Mouse (Mus musculus) 3T3-L1 (cell line): ENCODE data around the gene Ablim1.

Source experiments
- DNase-seq: peaks from one replicate; pipeline ENCODE4 v3.0.0-alpha.2; 2015; ENCODE audit warnings: low read depth, low spot score

Gene Ablim1

GRCm38 (mm10) chr19:57343860-57344259, 29.1 kb upstream of the Ablim1 start:
- no peak for DNase-seq

DNA sequence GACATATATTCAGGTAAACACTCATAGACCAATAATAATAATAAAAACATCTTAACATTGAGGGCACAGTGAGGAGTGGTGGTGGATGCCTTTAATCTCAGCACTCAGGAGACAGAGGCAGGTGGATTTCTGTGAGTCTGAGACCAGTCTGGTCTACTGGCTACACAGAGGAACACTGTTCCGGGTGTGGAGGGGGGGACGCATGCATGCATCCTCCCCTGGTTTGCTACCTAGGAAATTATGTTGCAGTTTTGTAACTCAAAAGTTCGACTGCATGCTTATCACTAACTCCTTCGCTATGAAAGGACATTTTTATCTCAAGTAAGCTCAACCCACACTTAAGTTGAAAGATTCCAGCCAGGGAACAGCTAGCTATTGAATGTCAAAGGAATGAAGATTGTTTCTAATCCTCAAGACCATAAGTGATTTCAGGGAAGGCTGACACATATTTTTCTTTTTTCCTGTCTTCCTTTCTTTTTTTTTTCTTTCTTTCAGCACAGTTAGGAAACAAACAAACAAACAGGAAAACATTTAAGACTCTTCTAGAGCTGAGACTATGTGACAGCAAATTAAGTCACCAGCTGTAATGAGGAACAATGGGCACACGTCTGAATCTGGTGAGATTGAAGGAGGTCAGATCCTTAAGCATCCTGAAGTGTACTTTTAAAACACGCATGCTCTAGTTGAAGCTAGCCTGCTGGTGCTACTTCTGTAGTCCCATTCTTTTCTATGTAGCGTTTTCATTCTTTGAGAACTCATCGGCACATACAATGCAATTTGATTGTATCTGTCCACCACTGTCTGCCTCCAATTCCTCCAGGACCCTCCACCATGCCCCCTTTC, 26.4 kb upstream of the Ablim1 start:
- no peak for DNase-seq

- DNase-seq = no peak
Observed at GRCm38 (mm10) chr19:57339281-57339864, 24.7 kb upstream of the Ablim1 start.

- DNase-seq = no peak
Observed at GRCm38 (mm10) chr19:57335135-57335534, 20.4 kb upstream of the Ablim1 start.

DNA sequence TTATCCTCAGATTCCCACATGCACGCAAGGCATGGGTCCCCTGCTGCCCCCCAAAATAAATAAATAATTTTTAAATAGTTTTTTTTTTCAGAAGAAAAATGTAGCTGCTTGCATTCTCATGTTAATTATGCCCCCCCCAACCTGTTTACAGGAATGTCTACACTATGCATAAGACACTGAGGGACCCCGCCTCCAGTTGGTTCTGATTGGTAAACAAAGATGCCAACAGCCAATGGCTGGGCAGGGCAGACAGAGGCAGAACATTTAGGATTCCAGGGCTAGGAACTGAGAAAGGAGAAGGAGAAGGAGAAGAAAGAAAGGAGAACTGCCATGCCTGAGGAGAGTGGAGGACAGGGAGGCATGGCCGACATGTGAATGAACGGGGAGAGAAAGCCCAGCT, 18.6 kb upstream of the Ablim1 start:
- DNase-seq = no peak

GRCm38 (mm10) chr19:57331237-57331636, 16.5 kb upstream of the Ablim1 start:
- no peak for DNase-seq

DNA sequence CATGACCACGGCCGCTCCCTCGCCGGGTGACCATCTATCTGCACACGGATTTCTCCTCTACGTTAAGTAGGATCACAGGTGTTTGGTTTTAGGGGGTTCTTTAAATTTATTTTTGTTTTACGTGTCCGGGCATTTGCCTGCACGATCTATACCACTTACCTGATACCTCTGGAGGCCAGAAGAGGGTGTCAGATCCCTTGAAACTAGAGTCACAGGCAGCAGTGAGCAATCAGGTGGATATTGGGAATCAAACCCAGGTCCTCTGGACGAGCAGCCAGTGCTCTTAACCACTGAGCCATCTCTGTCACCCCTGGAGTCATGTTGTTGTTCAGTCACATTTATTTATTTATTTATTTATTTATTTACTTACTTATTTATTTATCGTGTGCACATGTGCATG, 15.6 kb upstream of the Ablim1 start:
- no peak for DNase-seq

DNA sequence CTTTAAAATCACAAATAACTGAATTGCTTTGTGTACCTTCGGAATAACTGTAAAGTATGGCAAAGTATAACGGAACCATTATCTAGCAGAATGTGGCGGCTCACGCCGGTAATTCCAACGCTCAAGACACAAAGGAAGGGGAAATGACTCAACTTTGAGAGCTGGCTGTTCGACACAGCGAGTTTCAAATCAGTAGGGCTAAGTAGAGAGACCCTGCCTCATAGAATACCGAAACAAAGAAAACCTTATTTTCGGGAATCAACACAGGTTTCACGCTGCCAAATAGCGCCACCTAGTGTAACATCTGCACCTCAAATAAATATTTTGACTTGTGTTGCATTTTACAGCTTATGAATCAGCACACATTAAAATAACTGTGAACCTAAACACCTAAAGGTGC, 14.1 kb upstream of the Ablim1 start:
- peak; percentile 79 for DNase-seq

DNA sequence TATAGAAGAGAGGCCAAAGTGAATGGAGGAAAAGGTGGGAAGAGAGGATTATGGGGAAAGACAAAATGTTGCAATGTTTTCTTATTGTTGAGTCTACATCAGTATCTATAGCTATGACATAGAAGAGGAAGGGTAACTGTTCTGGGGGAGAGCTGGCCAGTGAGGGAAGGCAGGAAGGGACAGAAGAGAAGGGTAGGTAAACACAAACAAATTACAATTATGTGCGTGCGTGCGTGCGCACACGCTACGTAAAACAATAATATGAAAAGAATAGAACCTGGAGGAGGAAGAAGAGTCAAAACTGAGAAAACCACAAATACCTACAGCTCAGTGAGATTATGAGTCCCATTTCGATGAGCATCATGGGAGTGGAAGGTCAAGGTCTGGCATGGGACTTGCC, 13.6 kb upstream of the Ablim1 start:
- no peak for DNase-seq

DNA sequence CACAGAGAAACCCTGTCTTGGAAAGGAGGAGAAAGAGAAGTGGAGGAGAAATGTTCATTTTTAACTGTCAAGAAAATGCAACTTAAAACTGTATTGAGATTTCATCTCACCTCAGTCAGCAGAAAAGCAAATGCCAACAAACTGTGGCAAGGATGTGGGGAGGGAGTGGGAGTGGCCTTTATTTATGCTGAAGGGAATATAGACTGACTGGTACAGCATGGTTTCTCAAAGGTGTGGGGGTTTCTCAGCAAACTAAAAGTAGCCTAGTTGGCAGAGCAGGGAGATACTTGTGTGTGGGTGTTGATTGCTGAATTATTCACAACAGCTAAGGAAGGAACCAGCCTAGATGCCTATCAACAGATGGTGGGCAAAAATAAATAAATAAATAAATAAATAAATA, 13.0 kb upstream of the Ablim1 start:
- no peak for DNase-seq

DNA sequence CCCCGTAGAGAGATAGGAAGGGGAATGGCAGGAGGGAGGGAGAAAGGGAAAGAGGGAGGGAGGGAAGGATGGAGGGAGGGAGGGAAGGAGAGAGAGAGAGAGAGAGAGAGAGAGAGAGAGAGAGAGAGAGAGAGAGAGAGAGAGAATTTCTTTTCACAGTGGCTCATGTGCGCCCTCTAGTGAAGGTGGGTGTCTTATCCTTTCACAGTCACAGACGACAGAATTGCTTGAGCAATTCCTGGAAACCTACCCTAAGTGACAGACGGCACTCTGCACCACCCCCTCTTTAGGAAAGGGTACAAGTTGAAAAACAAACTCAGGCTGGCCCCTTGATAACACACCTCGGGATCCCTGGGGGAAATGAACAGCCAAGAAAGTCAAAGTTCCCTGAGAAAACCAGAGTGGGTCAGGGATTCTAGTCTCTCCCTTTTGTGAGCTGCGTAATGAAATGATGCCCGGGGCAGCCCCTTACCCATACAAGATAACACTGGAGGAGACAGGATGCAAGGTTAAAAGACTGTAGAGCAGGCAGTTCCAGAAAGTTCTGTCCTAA, 11.1 kb upstream of the Ablim1 start:
- peak; percentile 84 for DNase-seq

GRCm38 (mm10) chr19:57323087-57323486, 8.4 kb upstream of the Ablim1 start:
- peak; percentile 68 for DNase-seq

GRCm38 (mm10) chr19:57322491-57322890, 7.8 kb upstream of the Ablim1 start:
- no peak for DNase-seq

DNA sequence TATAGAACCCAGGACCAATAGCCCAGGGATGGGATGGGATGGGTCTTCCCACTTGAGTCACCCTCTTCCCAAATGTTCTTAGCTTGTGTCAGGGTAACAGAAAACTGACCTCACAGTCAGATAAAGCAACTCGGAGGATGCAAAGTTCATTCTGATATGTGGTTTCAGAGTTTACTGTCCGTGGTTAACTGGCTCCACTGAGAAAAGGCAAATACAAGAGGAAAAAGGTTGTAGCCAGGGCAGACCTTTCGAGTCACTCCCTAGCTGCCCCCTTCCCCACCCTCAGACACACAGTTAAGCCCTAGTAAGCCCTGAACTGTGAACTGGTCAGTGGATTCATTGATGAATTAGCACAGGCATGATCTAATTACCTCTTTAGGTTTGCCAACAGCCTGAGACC, 7.1 kb upstream of the Ablim1 start:
- DNase-seq = no peak

- DNase-seq = no peak
Observed at GRCm38 (mm10) chr19:57320656-57321382, 6.1 kb upstream of the Ablim1 start.

DNA sequence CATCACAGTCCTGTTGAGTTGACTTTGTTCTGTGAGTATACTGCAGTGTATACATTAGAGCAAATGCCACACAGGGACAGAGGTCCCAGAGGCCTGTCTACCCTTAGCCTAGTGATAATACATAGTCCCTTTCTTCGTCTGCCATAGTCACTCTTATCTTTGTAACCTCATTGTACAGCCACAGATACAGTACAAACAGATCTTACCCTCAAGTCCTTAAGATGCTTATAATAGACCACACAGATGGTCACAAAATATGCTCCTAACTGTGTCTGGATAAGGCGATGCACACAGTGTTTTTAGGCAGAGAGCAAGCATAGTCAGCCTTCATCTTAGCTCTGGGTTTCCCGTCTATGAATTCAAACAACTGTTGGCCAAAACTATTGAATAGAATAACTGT, 1.9 kb upstream of the Ablim1 start:
- DNase-seq = no peak

DNA sequence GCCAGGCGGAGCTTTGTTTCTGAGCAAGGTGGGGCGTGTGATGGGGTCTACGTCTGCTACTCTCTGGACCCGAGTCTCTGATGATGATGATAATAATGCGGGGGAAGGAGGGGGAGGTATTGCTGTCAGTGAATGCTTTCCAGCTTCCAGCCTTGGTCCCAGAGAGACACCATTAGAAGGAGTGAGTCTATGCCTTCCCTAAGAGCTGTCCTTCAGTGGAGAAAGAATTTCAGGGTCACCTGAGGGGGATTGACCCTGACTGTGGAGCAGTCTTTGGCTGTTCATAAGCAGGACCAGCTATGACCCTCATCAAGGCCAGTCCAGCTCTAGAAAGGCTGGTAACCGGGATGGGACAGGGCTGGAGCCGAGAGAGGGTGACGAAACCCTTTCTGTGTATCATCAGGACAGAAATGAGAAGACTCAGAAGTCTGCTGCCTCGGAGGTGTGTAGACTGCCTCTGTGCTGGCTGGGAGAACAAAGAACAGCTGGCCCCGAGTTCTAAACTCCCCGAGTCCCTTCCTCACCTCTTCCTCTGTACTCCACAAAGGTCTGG, 370 bp upstream of the Ablim1 start:
- DNase-seq = no peak

GRCm38 (mm10) chr19:57313891-57314345, 801 bp downstream of the Ablim1 start:
- no peak for DNase-seq

DNA sequence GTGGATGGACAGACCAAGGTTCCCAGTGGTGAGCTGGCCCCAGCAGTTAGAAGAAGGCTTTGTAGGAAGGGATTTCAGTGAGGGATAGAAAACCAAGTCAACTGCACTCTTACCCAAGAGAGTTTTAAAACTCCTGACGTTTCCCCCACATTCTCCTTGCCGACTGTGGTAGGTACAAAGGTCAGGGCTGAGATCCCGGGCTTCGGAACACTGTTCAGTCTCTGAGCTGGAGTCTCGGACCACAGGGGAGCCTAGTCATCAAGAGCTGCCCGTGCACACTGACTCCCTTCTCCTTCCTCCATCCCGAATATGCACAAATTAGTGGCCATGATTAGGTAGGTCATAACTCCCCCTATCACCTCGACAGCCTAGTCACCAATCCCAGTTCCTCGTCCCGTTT, 1.5 kb downstream of the Ablim1 start:
- DNase-seq = no peak

DNA sequence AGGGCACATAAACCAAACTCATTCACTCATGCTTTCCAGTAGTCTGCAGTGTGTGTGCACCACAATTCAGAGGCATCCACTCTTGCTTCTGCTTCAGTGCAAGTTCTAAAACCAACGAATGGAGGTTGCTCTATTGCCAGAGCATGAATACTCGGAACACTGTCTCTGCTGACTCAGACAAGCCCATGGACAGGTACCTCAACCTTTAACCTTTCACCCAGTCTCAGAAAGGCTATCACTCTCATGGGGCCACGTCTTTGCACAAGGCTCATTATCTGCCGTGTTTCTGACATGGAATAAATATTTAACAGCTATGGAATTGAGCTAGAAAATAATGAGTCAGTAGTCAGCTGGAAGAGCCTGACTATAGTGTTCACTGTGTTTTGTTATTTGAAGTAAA, 4.7 kb downstream of the Ablim1 start:
- no peak for DNase-seq

- no peak for DNase-seq
Observed at GRCm38 (mm10) chr19:57306601-57307000, 8.1 kb downstream of the Ablim1 start.

- DNase-seq = no peak
Observed at GRCm38 (mm10) chr19:57305972-57306371, 8.7 kb downstream of the Ablim1 start.
